Mouse (Mus musculus): Measurements from ENCODE around the gene Lyrm7.

The Lyrm7 gene

DNA sequence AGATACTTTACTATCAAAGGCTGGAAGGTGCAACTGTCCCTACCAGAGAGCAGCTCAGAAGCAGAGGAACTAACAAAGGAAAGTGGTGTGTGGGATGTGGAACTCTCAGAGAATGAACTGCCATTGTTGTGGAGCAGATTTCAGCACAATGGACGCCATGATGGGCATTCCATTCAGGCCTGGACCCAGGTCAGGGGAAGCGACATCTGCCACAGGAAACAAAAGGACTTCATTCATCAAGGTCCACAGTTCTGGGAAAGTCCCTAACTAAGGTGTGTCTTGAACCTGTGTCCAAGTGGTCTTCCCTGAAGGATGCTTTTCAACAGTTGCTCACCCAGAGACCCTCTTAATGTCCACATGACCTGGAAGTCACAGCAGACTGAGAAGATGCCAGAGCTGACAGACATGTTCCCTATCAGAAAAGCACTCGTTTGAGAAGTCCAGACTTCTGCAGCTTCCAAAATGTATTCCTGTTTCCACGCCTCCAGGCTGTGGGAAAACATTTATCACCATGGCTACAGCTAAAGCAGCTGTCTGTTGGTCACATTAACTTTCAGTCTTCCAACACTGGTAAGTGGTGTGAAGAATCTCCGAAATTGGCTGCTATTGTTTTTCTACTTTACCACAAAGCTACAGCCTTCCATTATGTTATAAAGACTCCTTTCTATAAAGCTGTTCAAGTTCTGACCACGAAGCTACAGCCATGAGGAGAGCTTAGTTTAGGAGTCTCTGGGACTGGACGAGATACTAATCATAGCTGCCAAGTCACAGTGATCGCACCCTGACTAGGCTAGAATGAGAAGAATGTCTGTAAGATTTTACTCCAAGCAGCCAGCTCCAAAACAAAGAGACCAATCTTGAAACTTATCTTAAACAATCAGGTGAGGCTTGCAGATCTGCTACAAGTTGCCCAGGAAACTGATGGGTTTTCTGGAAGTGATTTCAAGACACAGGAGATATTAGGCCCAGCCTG, 15.0 kb downstream of the Lyrm7 start:
- DNase-seq (ENCODE audit: low spot score) = no peak

- DNase-seq (ENCODE audit: low spot score) = no peak
Measured at GRCm38 (mm10) chr11:54844959-54845358, 15.8 kb downstream of the Lyrm7 start.

- DNase-seq (ENCODE audit: low spot score) = no peak
Measured at GRCm38 (mm10) chr11:54844424-54844823, 16.3 kb downstream of the Lyrm7 start.

GRCm38 (mm10) chr11:54840891-54841290, 19.8 kb downstream of the Lyrm7 start:
- no peak for DNase-seq (ENCODE audit: low spot score)

GRCm38 (mm10) chr11:54839696-54840095, 21.0 kb downstream of the Lyrm7 start:
- no peak for DNase-seq (ENCODE audit: low spot score)

GRCm38 (mm10) chr11:54836106-54836505, 24.6 kb downstream of the Lyrm7 start:
- DNase-seq (ENCODE audit: low spot score) = peak; percentile 17

DNA sequence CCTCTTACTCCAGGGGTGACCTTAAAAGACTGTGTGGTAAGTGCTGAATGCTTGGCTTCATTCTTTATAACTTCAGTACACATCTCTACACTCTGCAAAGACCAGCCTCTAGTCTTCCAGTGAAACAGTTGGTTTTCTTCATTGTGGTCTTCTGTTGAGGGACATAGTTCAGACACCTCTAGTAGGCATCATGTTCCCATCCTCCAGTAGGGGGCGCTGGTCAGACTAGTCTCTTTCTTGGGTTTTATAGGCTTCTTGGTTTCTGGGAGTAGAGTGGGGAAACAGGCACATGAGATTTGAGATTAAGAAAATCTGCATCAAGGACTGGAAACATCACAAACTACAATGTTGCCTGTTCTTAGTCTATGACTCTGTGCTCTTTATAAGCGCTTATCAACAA, 26.1 kb downstream of the Lyrm7 start:
- DNase-seq (ENCODE audit: low spot score) = no peak

DNA sequence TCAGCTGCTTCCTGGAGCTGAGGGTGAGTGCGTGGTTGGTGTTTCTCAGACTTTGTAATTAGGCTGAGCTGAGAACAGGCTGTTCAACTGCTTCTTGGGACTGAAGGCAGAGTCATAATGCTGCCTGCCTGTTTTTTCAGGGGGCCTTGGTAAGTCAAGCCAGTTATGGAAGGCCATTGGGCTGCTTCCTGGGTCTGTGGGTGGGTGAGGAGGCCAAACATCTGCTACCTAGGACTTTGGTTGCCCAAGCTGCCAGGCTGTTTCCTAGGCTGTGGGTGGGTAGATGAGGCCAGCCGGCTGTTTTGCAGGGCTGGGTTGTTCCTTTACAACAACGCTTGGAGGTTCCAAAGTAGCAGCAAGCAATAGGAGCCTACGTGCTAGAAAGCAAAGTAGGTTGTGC, 26.9 kb downstream of the Lyrm7 start:
- DNase-seq (ENCODE audit: low spot score) = no peak

- no peak for DNase-seq (ENCODE audit: low spot score)
Measured at GRCm38 (mm10) chr11:54826819-54827218, 33.9 kb downstream of the Lyrm7 start.

DNA sequence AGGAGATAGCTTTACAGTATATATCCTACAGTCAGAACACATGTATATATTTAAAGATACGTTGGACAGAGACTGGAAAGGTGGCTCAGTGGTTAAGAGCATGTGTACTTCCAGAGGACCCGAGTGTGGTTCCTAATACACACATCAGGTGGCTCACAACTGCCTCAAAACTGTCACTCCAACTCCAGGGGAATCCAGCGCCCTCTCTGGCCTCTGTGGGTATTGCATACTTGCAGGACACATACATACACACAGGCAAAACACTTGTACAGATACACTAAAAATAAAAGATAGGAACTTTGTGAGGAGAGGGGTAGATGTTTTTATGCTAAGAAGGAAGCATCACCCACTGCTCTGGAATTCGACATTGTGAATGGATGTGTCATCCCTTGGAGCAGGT, 34.9 kb downstream of the Lyrm7 start:
- no peak for DNase-seq (ENCODE audit: low spot score)

DNA sequence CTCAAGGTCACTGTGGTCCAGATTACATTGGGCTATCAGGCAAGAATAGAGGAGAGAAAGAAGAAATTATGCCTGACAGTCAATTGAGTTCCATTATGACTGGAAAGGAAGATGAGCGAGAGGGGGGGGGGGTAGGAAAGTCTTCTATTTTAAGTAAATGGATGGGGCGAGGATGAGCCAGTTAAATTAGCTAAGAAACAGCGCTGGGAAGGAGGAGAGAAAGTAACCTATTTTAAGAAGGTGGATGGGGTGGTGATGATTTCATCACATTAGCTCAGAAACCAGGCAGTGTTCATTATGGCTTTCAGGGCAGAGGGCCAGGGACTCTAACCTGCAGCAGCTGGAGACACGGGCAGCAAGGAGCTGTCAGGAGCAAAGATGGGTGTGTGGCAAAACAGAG, 37.2 kb downstream of the Lyrm7 start:
- DNase-seq (ENCODE audit: low spot score) = no peak

GRCm38 (mm10) chr11:54819489-54819888, 41.2 kb downstream of the Lyrm7 start:
- DNase-seq (ENCODE audit: low spot score) = peak; percentile 41

- DNase-seq (ENCODE audit: low spot score) = peak; percentile 15
Measured at GRCm38 (mm10) chr11:54817449-54817848, 43.3 kb downstream of the Lyrm7 start.

DNA sequence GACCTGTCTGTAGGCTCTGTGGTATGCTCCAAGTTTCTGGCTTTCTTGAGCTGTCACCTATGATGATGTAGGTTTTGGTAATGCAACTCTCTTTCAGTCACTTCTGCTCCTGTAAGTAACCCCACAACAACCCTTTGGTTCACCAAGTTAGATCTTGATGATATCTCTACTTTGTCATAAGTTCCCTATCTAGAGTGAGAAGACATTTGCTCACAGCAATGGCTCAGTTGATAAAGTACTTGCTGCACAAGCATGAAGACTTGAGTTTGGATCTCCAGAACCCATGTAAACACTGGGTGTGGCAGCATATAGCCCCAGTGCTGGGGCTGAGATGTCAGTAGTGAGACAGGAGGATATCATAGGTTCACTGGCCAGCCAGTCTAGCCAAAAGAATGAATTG, 45.1 kb downstream of the Lyrm7 start:
- DNase-seq (ENCODE audit: low spot score) = no peak

GRCm38 (mm10) chr11:54812812-54813516, 47.8 kb downstream of the Lyrm7 start:
- no peak for DNase-seq (ENCODE audit: low spot score)

- no peak for DNase-seq (ENCODE audit: low spot score)
Measured at GRCm38 (mm10) chr11:54812314-54812713, 48.4 kb downstream of the Lyrm7 start.

DNA sequence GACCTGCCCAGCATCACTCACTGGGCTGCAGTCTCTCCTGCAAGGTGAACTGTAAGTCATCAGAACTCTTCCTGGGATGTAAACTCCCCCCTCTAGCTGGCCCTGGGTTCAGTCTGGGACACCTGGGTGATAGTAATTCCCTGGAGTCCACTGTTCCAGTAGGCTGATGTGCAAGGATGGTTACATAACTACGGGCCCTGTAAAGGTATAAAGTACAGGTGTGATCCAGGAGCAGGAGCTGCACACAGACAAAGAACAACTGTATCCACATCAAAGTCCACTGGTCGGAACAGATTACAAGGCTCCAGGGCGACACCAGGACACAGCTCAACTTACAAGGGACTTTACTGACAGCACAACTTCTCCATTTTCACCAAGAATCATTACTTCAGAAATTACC, 49.7 kb downstream of the Lyrm7 start:
- no peak for DNase-seq (ENCODE audit: low spot score)

GRCm38 (mm10) chr11:54809582-54809981, 51.1 kb downstream of the Lyrm7 start:
- no peak for DNase-seq (ENCODE audit: low spot score)

GRCm38 (mm10) chr11:54808177-54808576, 52.5 kb downstream of the Lyrm7 start:
- DNase-seq (ENCODE audit: low spot score) = no peak

DNA sequence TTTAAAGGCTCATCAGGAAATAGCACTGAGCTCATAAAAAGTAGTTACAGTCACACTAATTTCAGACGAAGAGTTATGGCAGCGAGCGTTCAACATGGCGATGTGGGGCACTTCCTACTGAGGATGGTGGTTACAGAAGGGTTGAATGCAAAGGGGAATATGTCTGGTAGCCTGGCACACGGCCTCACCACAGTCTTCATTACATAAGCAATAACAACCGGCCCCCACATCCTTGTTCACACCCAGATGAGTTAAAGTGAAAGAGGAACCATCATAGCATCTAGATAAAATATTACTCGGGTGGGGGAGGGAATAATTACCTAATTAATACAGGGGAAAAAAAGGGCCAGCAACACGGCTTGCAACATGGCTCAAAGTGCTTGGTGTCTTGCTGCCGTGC, 53.0 kb downstream of the Lyrm7 start:
- DNase-seq (ENCODE audit: low spot score) = no peak

DNA sequence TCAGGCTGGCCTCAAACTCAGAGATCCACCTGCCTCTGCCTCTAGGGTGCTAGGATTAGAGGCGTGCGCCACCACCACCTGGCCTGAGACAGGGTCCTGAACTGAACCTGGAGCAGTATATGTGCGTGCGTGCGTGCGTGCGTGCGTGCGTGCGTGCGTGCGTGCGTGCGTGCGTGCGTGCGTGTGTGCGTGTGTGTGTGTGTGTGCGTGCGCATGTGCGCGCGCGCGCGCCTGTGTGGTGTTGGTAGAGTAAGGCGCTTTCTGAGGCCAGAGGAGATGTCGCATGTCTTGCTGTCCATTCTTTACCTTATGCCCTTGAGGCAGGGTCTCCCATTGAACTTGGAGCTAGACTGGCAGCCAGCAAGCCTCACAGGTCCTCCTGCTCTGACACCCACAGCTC, 53.8 kb downstream of the Lyrm7 start:
- no peak for DNase-seq (ENCODE audit: low spot score)

- no peak for DNase-seq (ENCODE audit: low spot score)
Measured at GRCm38 (mm10) chr11:54805196-54805595, 55.5 kb downstream of the Lyrm7 start.

DNA sequence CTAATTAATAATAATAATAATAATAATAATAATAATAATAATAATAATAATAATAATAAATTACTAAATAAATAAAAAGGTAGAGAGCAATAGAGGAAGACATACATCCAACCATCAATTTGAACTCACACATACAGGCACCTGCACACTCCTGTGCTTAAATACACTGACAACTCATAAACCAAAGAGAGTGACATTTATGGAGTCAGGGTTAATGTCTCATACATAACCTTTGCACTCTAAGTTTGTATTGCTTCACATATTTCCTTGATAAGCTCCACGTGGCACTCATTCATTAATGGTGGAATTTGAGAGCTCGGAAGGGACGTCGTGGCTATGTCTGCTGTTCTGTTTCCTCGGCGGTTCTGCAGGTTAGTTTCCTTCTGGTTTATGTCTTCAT, 58.1 kb downstream of the Lyrm7 start:
- no peak for DNase-seq (ENCODE audit: low spot score)

Data from ovary, adult 18-20 months (tissue).